Mouse (Mus musculus): ENCODE data around the gene Ccdc187. TPM values are rescaled to one million over a fixed set of nuclear protein-coding genes. Genes with fewer than 3 reads are reported as not detected.

Gene Ccdc187
- polyA plus RNA-seq, 1 experiment from 2014 or later = 0.06 TPM

DNA sequence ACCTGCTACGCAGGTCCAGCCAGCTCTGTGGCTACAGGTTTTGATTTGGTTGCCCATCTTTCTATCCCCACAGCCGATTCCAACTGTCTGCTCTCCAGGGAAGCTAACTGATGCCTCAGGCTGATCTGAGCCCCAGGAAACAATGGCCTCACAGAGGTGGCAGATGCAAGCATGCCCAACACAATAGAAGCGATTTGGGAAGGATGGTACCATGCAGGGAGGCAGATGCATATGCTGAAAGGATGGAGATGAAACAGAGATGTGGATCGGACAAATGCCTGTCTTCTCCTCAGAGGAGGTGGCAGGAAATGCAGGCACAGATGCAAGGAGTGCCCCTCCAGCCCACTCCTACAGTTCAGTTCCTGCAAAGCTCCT lies 4.5 kb upstream of the Ccdc187 start:
- H3K9ac ChIP-seq = no peak overlapping the region
- no peak overlapping the region for H3K4me2 ChIP-seq
- H3K4me1 ChIP-seq = peaks cover 37% of the 10 kb centered on the region

DNA sequence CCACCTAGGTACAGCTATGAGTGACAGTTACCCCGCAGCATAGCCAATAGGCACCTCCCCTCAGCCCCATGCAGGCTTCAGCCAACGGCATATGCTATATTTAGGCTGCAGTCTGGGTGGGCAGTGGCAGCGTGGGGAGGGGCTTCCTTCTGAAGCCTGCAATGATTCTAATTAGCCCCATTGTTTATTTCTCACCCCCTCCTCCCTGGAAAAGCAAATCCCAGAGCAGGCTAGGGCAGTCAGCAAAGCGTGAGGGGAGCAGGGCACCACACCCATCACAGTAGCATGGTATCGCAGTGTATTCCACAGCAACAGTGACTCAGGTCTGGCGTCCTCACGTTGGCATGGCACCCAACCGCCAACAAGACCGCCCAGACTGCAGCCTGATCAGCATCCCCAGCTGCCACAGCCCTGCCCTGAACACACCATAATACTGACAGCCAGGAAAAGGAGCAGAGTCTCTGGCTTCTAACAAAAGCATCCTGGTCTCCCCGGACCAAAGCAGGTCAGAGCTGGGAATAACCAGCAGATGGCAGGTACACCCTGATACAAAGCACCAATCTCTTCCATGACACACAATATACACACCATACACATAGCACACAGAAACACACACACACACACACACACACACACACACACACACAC lies 4.0 kb upstream of the Ccdc187 start:
- H3K4me1 ChIP-seq = peaks cover 37% of the 10 kb centered on the region
- peak; percentile 50 for ATAC-seq (ENCODE audit: insufficient number of reproducible peaks, low FRiP score, low TSS enrichment, low read depth)
- H3K36me3 ChIP-seq = no peaks in the 10 kb centered on the region
- H3K4me3 ChIP-seq = no peak overlapping the region
- H3K9ac ChIP-seq = no peak overlapping the region
- 0 out of 2 replicates have a peak, but pooled peaks cover 12% of the 10 kb centered on the region for H3K27me3 ChIP-seq
- 5% methylated on average over 10 of the region's 10 CpGs for WGBS
- no peak overlapping the region for H3K27ac ChIP-seq
- H3K9me3 ChIP-seq = no peaks in the 10 kb centered on the region
- H3K4me2 ChIP-seq = peak overlapping the region; percentile 22; the same call in 1 of the 2 replicates

More for the DNA sequence above, 4.5 kb upstream of the Ccdc187 start:
- no peaks in the 10 kb centered on the region for H3K9me3 ChIP-seq
- ATAC-seq (ENCODE audit: insufficient number of reproducible peaks, low FRiP score, low TSS enrichment, low read depth) = no peak
- 28% methylated on average over 4 of the region's 4 CpGs for WGBS
- H3K36me3 ChIP-seq = no peaks in the 10 kb centered on the region
- no peak overlapping the region for H3K4me3 ChIP-seq
- 0 out of 2 replicates have a peak, but pooled peaks cover 12% of the 10 kb centered on the region for H3K27me3 ChIP-seq
- H3K27ac ChIP-seq = no peak overlapping the region

DNA sequence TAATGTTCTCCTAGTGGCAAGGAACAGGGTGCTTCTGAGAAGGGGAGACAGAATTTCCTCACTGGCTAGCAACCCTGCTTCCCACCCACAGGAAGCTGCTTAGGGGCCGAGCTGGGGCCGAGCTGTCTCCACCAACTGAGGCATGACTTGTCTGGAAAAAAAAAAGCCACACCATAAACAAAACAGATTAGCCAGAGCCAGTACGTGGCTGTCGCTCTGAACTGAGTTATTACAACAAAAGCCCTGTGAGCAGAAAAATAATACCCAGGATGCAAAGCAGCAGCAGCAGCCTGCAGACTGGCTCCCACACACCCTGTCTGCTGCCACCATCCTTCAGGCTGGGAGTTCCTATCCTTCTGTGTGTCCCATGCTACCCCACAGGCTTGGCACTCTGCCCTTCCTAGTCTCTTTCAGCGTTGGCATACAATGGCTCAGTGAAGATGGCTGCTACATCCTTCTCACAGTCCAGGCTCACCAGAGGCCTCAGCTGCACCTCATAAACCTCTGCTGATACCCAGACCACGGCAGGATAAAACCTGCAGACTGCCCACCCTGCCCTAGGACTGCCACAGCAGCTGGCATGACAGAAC lies 2.3 kb upstream of the Ccdc187 start:
- Histone ChIP-seq H3K4me2 (no peak overlapping the region), H3K9ac (no peak overlapping the region), H3K4me1 (peaks cover 37% of the 10 kb centered on the region), H3K27ac (no peak overlapping the region), H3K9me3 (no peaks in the 10 kb centered on the region), H3K36me3 (no peaks in the 10 kb centered on the region), H3K27me3 (0 out of 2 replicates have a peak, but pooled peaks cover 12% of the 10 kb centered on the region), H3K4me3 (no peak overlapping the region)
- no peak for ATAC-seq (ENCODE audit: insufficient number of reproducible peaks, low FRiP score, low TSS enrichment, low read depth)
- 29% methylated on average over 6 of the region's 6 CpGs for WGBS

DNA sequence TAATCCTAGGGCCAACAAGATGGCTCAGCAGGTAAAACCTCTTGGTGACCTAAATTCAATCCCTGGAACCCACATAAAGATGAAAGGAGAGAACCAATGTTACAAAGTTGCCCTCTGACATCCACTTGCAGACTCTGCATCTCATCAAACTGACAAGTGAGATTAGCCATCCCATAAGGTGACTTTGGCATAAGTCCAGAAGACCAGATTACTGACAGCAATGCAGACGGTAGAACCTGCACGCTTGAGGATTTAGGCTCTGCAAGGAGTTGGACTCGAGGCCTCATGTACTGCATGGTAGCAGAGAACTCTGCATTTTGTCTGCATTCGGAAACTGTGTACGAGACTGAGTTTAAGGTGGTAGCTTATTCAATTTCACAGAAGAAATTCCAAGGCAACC lies 4.2 kb downstream of the Ccdc187 start:
- ATAC-seq (ENCODE audit: insufficient number of reproducible peaks, low FRiP score, low TSS enrichment, low read depth) = no peak
- H3K4me2 ChIP-seq = no peak overlapping the region
- no peaks in the 10 kb centered on the region for H3K36me3 ChIP-seq
- no peak overlapping the region for H3K27ac ChIP-seq
- WGBS = 66% methylated on average over 5 of the region's 5 CpGs
- no peaks in the 10 kb centered on the region for H3K9me3 ChIP-seq
- H3K4me3 ChIP-seq = no peak overlapping the region
- no peaks in the 10 kb centered on the region for H3K27me3 ChIP-seq
- H3K9ac ChIP-seq = no peak overlapping the region
- peaks cover 6% of the 10 kb centered on the region; the same call in 1 of the 2 replicates for H3K4me1 ChIP-seq

DNA sequence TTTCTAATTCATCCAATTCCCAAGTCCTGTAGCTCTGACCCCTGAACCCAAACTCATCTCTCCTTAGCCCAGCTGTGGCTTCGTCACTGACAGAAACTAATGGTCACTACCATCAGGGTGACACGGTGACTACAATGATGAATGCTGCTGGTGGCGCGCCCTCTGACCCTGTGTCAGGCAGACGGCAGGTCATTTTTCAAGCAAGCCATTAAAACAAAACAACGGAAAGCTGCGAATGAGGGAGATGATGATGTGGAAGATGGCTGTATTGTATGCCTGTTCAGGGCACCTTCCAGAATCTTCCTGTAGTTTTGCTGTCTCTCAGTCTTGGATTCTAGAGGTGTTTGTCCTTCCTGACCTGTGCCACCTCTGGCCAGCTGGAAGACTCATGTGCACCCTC lies 8.0 kb downstream of the Ccdc187 start:
- no peak overlapping the region for H3K4me3 ChIP-seq
- H3K4me2 ChIP-seq = no peak overlapping the region
- WGBS = 41% methylated on average over 7 of the region's 7 CpGs
- no peak overlapping the region for H3K9ac ChIP-seq
- no peaks in the 10 kb centered on the region for H3K36me3 ChIP-seq
- no peak for ATAC-seq (ENCODE audit: insufficient number of reproducible peaks, low FRiP score, low TSS enrichment, low read depth)
- H3K9me3 ChIP-seq = no peaks in the 10 kb centered on the region
- H3K27ac ChIP-seq = no peak overlapping the region
- peaks cover 6% of the 10 kb centered on the region; the same call in 1 of the 2 replicates for H3K4me1 ChIP-seq
- H3K27me3 ChIP-seq = no peaks in the 10 kb centered on the region

DNA sequence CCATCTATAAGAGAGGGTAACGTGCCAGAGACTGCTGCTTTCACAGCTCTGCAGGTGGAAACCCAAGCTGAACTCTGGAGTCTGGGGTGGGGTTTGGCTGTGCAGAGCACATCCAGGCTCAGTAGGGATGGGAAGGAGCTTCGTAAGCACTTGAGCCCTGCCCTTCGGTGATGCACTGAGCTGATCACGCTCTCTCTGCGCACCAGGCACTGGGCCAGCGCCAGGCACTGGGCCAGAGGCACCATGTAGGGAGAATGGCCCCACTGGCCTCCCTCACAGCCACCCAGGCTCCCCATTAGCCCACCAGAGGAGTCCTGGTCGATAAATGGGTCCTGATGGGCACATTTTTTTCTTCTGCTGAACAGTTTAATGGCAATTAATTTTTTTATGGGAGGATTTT lies 8.6 kb downstream of the Ccdc187 start:
- Histone ChIP-seq H3K9ac (no peak overlapping the region), H3K4me1 (peaks cover 6% of the 10 kb centered on the region; the same call in 1 of the 2 replicates), H3K4me2 (no peak overlapping the region), H3K4me3 (no peak overlapping the region), H3K27me3 (no peaks in the 10 kb centered on the region), H3K27ac (no peak overlapping the region), H3K36me3 (no peaks in the 10 kb centered on the region), H3K9me3 (no peaks in the 10 kb centered on the region)
- no peak for ATAC-seq (ENCODE audit: insufficient number of reproducible peaks, low FRiP score, low TSS enrichment, low read depth)
- WGBS = 42% methylated on average over 7 of the region's 7 CpGs

DNA sequence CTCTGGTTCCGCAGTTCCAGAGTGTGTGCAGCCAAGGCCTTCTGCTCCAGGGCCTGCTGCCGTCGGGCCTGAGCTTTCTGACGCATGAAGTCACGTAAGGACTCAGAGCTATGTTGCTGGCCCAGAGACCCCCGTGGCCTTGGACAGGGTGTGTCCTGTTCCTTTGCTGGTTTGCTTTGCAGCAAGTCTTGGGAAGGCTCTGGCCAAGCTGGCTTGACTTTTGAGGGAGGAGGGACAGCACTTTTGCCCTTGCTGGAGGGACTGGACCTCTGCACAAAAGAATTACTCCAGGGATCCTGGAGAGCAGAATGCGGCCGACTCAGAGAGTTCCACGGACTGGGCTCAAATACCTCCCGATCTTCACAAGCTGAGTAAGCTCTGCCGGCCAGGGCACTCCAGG lies 13.8 kb downstream of the Ccdc187 start:
- Histone ChIP-seq H3K36me3 (no peaks in the 10 kb centered on the region), H3K4me1 (peaks cover 1% of the 10 kb centered on the region; the same call in 1 of the 2 replicates), H3K4me3 (no peak overlapping the region), H3K4me2 (no peak overlapping the region), H3K9me3 (no peaks in the 10 kb centered on the region), H3K9ac (no peak overlapping the region), H3K27ac (no peak overlapping the region), H3K27me3 (no peaks in the 10 kb centered on the region)
- ATAC-seq (ENCODE audit: insufficient number of reproducible peaks, low FRiP score, low TSS enrichment, low read depth) = no peak
- 76% methylated on average over 11 of the region's 11 CpGs for WGBS

DNA sequence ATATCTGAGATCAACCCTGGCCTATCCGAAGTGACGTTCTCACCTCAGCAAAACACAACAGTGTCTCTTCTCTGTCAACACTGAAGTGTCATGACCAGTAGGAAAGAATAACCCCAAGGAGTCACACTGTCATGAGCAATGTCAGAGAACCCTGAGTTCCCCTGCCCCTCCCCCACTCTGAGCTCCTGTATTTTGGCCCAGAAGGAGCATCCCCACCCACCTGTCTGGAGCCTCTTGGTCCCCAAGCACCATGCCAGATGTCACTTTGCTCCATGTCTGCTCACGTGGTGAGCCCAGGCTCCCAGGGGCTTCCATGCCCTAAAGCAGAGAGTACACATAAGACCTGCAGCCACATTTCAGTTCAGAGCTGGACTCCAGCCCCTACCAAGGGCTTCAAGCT lies 14.6 kb downstream of the Ccdc187 start:
- no peak for ATAC-seq (ENCODE audit: insufficient number of reproducible peaks, low FRiP score, low TSS enrichment, low read depth)
- H3K4me2 ChIP-seq = no peak overlapping the region
- H3K27me3 ChIP-seq = no peaks in the 10 kb centered on the region
- no peak overlapping the region for H3K4me3 ChIP-seq
- H3K36me3 ChIP-seq = no peaks in the 10 kb centered on the region
- WGBS = 66% methylated on average over 3 of the region's 3 CpGs
- H3K27ac ChIP-seq = no peak overlapping the region
- H3K9ac ChIP-seq = no peak overlapping the region
- no peaks in the 10 kb centered on the region for H3K9me3 ChIP-seq
- H3K4me1 ChIP-seq = no peaks in the 10 kb centered on the region

DNA sequence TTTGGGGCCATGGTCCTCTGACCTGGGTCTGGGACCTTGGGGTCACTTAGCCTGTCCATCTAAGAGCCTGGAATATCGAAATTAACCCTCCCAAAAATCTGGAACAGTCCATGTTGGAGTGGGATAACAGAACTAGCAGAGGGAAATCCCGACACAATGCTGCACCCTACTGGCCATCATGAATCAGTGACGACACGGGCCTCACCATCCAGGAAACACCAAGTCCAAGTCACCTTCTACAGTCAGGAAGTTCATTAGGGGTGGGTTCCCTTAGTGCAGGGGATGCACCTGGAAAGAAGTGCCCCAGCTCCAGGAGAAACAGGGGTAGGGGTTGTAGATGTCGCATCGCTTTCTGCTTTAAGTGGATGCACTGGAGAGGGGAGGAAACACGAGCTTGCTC lies 20.7 kb downstream of the Ccdc187 start:
- Histone ChIP-seq H3K27me3 (no peaks in the 10 kb centered on the region), H3K4me2 (no peak overlapping the region), H3K27ac (no peak overlapping the region), H3K9ac (no peak overlapping the region), H3K4me1 (no peaks in the 10 kb centered on the region), H3K9me3 (no peaks in the 10 kb centered on the region), H3K36me3 (no peaks in the 10 kb centered on the region), H3K4me3 (no peak overlapping the region)
- 20% methylated on average over 7 of the region's 7 CpGs for WGBS
- ATAC-seq (ENCODE audit: insufficient number of reproducible peaks, low FRiP score, low TSS enrichment, low read depth) = no peak

DNA sequence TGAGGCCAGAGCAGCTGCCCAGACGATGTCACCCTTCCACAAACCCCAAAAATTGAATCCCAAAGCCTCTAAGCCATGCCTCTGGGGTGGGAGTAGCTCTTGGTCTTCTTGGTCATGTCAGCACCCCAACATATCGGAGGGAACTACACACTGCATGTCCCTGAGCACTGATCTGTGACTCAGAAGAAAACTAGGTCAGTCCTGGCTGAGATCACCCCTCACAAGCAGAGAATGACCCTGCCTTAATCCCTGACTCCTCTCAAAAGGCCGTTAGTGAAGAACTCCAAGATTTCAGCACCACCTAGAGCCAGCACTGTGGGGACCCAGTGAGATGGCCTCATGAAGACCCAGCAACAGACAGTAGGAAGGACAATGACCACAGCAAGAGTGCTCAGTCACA lies 26.1 kb downstream of the Ccdc187 start:
- Histone ChIP-seq H3K27ac (no peak overlapping the region), H3K4me3 (no peak overlapping the region), H3K4me2 (no peak overlapping the region), H3K36me3 (no peaks in the 10 kb centered on the region), H3K27me3 (no peaks in the 10 kb centered on the region), H3K9ac (no peak overlapping the region), H3K9me3 (no peaks in the 10 kb centered on the region), H3K4me1 (peaks cover 8% of the 10 kb centered on the region; the same call in 1 of the 2 replicates)
- no peak for ATAC-seq (ENCODE audit: insufficient number of reproducible peaks, low FRiP score, low TSS enrichment, low read depth)
- 62% methylated on average over 3 of the region's 3 CpGs for WGBS

DNA sequence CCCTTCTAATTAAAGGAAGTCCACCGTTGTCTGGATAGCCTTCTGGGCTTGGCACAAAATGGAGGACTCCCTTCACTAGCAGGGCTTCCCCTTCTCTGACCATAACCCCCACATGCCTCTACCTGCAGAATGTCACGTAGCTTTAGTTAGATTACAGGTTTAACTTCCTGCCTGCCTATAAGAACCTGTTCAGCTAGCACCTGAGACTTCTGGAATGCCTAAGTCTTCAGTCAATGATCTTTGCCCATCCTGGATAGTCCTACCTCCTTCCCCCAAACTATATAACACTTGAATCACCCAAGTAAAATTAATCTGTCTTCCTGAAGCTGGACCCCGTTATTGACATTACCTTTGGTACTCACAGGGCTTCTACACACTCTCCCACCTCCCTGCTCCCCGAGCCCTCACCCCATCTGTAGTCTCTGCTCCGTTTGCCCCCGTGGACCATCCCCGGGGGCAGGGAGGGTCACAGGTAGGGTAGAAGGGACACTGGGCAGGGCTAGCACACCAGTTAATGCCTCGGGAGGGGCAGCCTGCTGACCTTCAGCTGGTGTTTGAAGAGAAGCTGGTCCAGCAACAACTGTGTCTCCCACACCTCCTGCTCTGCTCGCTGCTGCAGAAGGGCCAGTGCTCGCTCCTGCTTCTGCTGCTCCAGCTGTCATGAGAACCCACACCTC lies 28.2 kb downstream of the Ccdc187 start:
- H3K9ac ChIP-seq = no peak overlapping the region
- ATAC-seq (ENCODE audit: insufficient number of reproducible peaks, low FRiP score, low TSS enrichment, low read depth) = no peak; the same call in 1 of the 2 replicates
- peaks cover 8% of the 10 kb centered on the region; the same call in 1 of the 2 replicates for H3K4me1 ChIP-seq
- 70% methylated on average over 10 of the region's 10 CpGs for WGBS
- no peaks in the 10 kb centered on the region for H3K27me3 ChIP-seq
- H3K36me3 ChIP-seq = no peaks in the 10 kb centered on the region
- 0 out of 2 replicates have a peak overlapping the region, but pooled peaks have one; percentile 33 for H3K27ac ChIP-seq
- H3K4me2 ChIP-seq = no peak overlapping the region
- no peak overlapping the region for H3K4me3 ChIP-seq
- H3K9me3 ChIP-seq = no peaks in the 10 kb centered on the region

DNA sequence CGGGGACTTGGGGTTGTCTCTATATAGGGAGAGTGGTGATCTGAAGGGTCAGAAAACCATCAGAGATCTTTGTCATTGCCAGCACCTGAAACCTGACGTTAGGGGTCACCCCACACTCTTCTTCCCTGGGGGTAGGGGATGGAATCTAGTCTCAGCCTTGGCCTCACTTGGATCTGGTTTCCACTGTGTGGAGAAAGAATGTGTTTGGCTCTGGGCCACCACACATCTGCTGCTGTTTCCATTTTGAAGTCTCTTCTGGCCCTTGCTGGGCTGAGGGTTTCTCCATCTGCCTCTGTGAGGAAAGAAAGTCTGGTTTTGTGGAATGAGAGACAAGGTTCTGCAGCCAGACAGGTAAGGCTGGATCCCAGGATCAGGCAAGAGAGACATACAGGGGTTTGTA lies 29.3 kb downstream of the Ccdc187 start:
- Histone ChIP-seq H3K9me3 (no peaks in the 10 kb centered on the region), H3K4me1 (peaks cover 8% of the 10 kb centered on the region; the same call in 1 of the 2 replicates), H3K36me3 (no peaks in the 10 kb centered on the region), H3K27ac (peak overlapping the region; percentile 50; the same call in 1 of the 2 replicates), H3K4me2 (no peak overlapping the region), H3K27me3 (no peaks in the 10 kb centered on the region), H3K9ac (no peak overlapping the region), H3K4me3 (no peak overlapping the region)
- ATAC-seq (ENCODE audit: insufficient number of reproducible peaks, low FRiP score, low TSS enrichment, low read depth) = no peak
- WGBS = 54% methylated on average over 2 of the region's 2 CpGs
